Mouse (Mus musculus) spleen, adult 2 months (tissue): ENCODE measurements around the gene Cacna2d2. TPM values are rescaled to one million over a fixed set of nuclear protein-coding genes. Genes with fewer than 3 reads are reported as not detected.

Source experiments
- DNase-seq, 2 experiments: peaks; one replicate each; pipeline versions ENCODE4 v3.0.0 to v3.0.0-alpha.2; 2012 to 2021; ENCODE audit warnings: low spot score in 2 of 2, low read depth in 1 of 2
- H3K27ac ChIP-seq: fragments of 200-500 bp; 2 replicates; pipeline ENCODE4 v1.5.1; 2012; ENCODE audit warnings: low read length, inconsistent platforms; ENCODE audit not compliant: insufficient read depth
- H3K27me3 ChIP-seq: fragments of 200-500 bp; 2 replicates; pipeline ENCODE4 v1.6.1; 2012; ENCODE audit warnings: mild to moderate bottlenecking, moderate library complexity, low read length, inconsistent platforms; ENCODE audit not compliant: control insufficient read depth, insufficient read depth
- H3K36me3 ChIP-seq: fragments of 200-500 bp; 2 replicates; pipeline ENCODE4 v1.6.1; 2012; ENCODE audit warnings: mild to moderate bottlenecking, low read length, inconsistent platforms; ENCODE audit not compliant: control insufficient read depth, insufficient read depth
- H3K4me1 ChIP-seq: fragments of 200-500 bp; 2 replicates; pipeline ENCODE4 v1.6.1; 2011; ENCODE audit warnings: inconsistent platforms; ENCODE audit not compliant: control insufficient read depth, insufficient read depth, insufficient read length
- H3K4me3 ChIP-seq: fragments of 200-500 bp; 2 replicates; pipeline ENCODE4 v1.5.1; 2011; ENCODE audit warnings: mild to moderate bottlenecking, inconsistent platforms; ENCODE audit not compliant: insufficient read depth, insufficient read length; ENCODE audit errors: extremely low read depth
- CTCF ChIP-seq: fragments of 200-500 bp; IDR thresholded peaks from 2 replicates; pipeline ENCODE4 v1.5.1; 2011; ENCODE audit warnings: mild to moderate bottlenecking, inconsistent platforms; ENCODE audit not compliant: insufficient read depth, insufficient read length, insufficient replicate concordance; ENCODE audit errors: extremely low read depth
- POLR2A ChIP-seq: fragments of 200-500 bp; IDR thresholded peaks from 2 replicates; pipeline ENCODE4 v1.6.1; 2011; ENCODE audit warnings: low read depth, low read length, inconsistent platforms
- WGBS: fragments of 180-500 bp; shearing (Covaris S2); methylation state at CpG from one replicate; pipeline ENCODE4 v1.1.7; 2018; 5-methylcytosine and 5-hydroxymethylcytosine counted together
- polyA plus RNA-seq: library from polyadenylated mRNA; depleted of rRNA; stranded (reverse); fragments of >200 nt; gene quantifications from 2 replicates; pipeline ENCODE4 v1.2.3, GENCODE M21; 2012

Gene Cacna2d2
- polyA plus RNA-seq, 1 experiment, result 1.6 TPM

- no peak for DNase-seq
- peak overlapping the region; percentile 44; the same call in 1 of the 2 replicates for H3K27ac ChIP-seq
- H3K36me3 ChIP-seq, result no peaks in the 10 kb centered on the region
- H3K4me1 ChIP-seq, result no peaks in the 10 kb centered on the region
- TF ChIP-seq CTCF, result no peak
- no peak for TF ChIP-seq POLR2A
- no peak overlapping the region for H3K4me3 ChIP-seq
- no peaks in the 10 kb centered on the region for H3K27me3 ChIP-seq
- WGBS, result 40% methylated on average over 10 of the region's 10 CpGs
Observed at GRCm38 (mm10) chr9:107369270-107370105, 29.9 kb upstream of the Cacna2d2 start.

GRCm38 (mm10) chr9:107370106-107370463, 29.3 kb upstream of the Cacna2d2 start:
- no peak overlapping the region for H3K27ac ChIP-seq
- TF ChIP-seq CTCF, result no peak
- TF ChIP-seq POLR2A, result no peak
- 28% methylated on average over 4 of the region's 4 CpGs for WGBS
- H3K27me3 ChIP-seq, result no peaks in the 10 kb centered on the region
- peaks cover 4% of the 10 kb centered on the region; the same call in 1 of the 2 replicates for H3K4me1 ChIP-seq
- H3K36me3 ChIP-seq, result no peaks in the 10 kb centered on the region
- H3K4me3 ChIP-seq, result no peak overlapping the region
- no peak for DNase-seq

GRCm38 (mm10) chr9:107372441-107372840, 27.0 kb upstream of the Cacna2d2 start:
- Histone ChIP-seq H3K27me3 (peaks cover 3% of the 10 kb centered on the region), H3K27ac (no peak overlapping the region), H3K4me1 (peaks cover 4% of the 10 kb centered on the region; the same call in 1 of the 2 replicates), H3K36me3 (no peaks in the 10 kb centered on the region), H3K4me3 (no peak overlapping the region)
- DNase-seq, result no peak
- TF ChIP-seq POLR2A, result no peak
- TF ChIP-seq CTCF, result no peak
- 12% methylated on average over 4 of the region's 4 CpGs for WGBS

GRCm38 (mm10) chr9:107374623-107375022, 24.8 kb upstream of the Cacna2d2 start:
- H3K27ac ChIP-seq, result no peak overlapping the region
- WGBS, result 19% methylated on average over 8 of the region's 8 CpGs
- peaks cover 8% of the 10 kb centered on the region for H3K27me3 ChIP-seq
- H3K36me3 ChIP-seq, result no peaks in the 10 kb centered on the region
- TF ChIP-seq POLR2A (no peak), CTCF (no peak)
- DNase-seq, result no peak
- peaks cover 4% of the 10 kb centered on the region; the same call in 1 of the 2 replicates for H3K4me1 ChIP-seq
- no peak overlapping the region for H3K4me3 ChIP-seq

- WGBS, result 53% methylated on average over 5 of the region's 5 CpGs
Observed at GRCm38 (mm10) chr9:107375451-107375850, 24.0 kb upstream of the Cacna2d2 start.

GRCm38 (mm10) chr9:107377961-107378512, 21.4 kb upstream of the Cacna2d2 start:
- WGBS, result 2% methylated on average over 35 of the region's 35 CpGs
- H3K36me3 ChIP-seq, result no peaks in the 10 kb centered on the region
- H3K4me1 ChIP-seq, result peaks cover 4% of the 10 kb centered on the region; the same call in 1 of the 2 replicates
- H3K4me3 ChIP-seq, result no peak overlapping the region
- no peak overlapping the region for H3K27ac ChIP-seq
- TF ChIP-seq POLR2A (no peak), CTCF (no peak)
- no peak for DNase-seq
- H3K27me3 ChIP-seq, result peaks cover 8% of the 10 kb centered on the region

More at GRCm38 (mm10) chr9:107375451-107375850, 24.0 kb upstream of the Cacna2d2 start:
- Histone ChIP-seq H3K36me3 (no peaks in the 10 kb centered on the region), H3K27ac (no peak overlapping the region), H3K4me1 (peaks cover 4% of the 10 kb centered on the region; the same call in 1 of the 2 replicates), H3K27me3 (peaks cover 8% of the 10 kb centered on the region), H3K4me3 (no peak overlapping the region)
- no peak for TF ChIP-seq POLR2A
- TF ChIP-seq CTCF, result no peak
- no peak for DNase-seq

- TF ChIP-seq POLR2A, result no peak
- no peak for TF ChIP-seq CTCF
- no peak overlapping the region for H3K4me3 ChIP-seq
- H3K4me1 ChIP-seq, result no peaks in the 10 kb centered on the region
- DNase-seq, result no peak
- no peaks in the 10 kb centered on the region for H3K36me3 ChIP-seq
- peaks cover 6% of the 10 kb centered on the region for H3K27me3 ChIP-seq
- no peak overlapping the region for H3K27ac ChIP-seq
- 16% methylated on average over 8 of the region's 8 CpGs for WGBS
Observed at GRCm38 (mm10) chr9:107381723-107382122, 17.7 kb upstream of the Cacna2d2 start.
